Mouse (Mus musculus) cerebellum, adult 18-20 months (tissue): ENCODE measurements around the gene Wscd2.

Experiments
- DNase-seq, 2 experiments: peaks; one replicate each; pipeline ENCODE4 v3.0.0; 2021

Gene Wscd2

DNA sequence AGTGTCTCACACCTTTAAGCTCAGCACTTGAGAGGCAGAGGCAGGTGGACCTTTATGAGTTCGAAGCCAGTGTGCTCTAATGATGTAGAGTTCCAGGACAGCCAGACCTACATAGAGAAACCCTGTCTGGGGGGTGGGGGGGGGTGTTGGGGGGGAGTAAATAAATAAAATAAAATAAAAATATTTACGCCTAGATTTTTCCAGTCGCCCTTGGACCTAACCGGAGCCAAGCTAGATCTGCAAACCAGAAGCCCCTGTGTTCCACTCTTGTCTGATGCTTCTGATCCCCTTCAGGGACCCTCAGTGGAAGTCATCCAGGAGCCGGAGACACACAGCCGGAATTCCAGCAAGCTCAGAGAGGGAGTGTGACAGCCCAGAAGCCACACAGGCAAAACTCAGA lies at the start of gene Wscd2:
Gene Wscd2 (plus strand): TSS at position 301 of the 400 bp plus-strand sequence.
- DNase-seq = no peak

DNA sequence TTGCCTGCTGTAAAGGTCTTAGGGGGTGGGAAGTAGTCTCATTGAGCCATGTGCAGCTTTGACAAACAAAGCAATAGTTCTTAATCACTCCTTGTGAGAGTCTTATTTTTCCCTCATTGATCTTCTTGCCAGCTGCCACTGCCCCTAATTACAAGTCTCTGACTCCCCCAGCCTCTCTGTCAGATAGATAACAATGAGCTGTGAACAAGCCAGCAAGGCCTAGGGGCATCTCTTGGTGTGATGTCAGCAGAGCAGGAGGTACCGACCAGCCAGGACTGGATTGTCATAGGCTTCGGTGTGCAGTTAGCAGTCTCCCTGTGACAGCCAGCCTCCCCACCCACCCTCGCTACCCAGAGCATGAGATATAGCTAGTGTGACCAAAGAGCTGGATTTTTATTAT lies 48.0 kb upstream of the Wscd2 start:
- DNase-seq = no peak

DNA sequence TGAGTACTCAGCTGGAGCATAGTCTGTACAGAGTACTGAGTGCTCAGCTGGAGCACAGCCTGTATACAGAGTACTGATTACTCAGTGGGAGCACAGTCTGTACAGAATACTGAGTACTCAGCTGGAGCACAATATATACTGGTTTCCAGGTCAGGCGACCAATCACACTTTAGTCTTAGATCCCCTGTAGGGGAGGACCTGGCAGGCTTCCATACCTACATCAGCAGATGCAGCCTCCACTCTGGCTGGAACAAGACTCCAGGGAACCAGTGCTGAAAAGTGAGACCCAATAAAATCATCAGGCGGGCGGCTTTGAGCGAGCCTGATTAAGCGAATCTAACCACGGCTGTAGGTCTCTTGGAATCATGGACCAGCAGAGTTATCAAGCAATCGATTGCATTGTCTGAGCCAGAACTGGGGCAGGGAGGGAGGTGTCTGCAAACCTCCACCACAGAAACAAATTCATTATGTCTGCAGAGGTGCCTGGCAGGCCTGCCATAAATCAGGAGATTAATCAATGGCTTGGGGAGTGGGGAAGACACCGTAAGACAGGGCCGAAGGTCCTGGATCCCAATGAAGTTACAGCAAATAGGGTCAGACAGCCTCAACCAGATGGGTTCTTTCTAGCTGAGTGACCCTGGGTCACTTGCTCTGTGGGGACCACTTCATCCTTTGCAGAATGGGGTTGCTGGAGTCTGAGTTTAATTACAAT lies 42.0 kb upstream of the Wscd2 start:
- no peak for DNase-seq

DNA sequence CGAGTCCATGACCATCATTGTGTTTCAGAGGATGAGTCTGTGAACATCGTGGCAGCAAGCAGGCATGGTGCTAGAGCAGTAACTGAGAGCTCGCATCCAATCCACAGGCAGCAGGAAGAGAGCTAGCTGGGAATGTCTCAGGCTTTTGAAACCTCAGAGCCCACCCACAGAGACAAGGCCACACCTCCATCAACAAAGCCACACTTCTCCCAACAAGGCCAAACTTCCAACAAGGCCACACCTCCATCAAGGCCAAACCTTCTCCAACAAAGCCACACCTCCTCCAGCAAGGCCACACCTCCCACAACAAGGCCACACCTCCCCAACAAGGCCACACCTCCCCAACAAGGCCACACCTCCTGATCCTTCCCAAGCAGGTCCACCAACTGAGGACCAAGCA lies 40.8 kb upstream of the Wscd2 start:
- DNase-seq = no peak

DNA sequence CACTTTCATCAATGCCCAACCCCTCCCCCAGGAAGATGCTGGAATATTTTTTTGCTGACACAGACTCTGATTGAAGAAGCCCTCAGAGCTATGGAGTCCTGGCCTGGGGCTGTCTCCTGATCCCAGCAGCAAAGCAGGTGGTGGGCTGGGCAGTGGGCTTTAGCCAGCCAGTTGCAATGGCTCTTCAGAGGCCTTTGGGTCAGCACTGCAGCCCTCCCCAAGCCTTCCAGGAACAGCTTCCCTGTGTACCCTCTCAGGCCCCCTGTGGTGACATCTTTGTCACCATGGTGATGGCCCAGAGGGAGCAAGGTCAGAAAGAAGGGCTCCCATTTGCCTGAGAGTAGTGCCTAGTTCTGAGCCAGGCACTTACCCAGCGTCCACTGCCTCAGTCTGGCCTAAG lies 37.4 kb upstream of the Wscd2 start:
- DNase-seq = no peak

DNA sequence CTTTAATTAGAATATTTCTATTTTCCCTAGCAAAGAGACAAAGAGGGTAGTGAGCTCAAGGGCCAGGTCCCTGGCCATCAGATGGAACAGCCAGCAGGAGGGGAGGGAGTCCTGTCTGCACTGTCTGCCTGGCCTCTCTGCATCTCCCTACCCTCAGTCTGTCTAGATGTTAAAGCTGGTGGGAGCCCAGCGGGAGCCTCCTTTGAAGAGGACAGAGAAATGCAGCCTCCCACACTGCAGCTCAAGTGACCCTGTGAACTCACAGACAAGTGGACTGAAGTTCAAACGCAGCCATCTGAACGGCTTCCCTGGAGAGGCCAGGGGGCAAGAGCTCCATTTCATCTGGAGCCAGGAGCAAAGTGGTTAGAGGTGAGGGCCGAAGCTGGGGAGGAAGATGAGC lies 36.8 kb upstream of the Wscd2 start:
- no peak for DNase-seq

DNA sequence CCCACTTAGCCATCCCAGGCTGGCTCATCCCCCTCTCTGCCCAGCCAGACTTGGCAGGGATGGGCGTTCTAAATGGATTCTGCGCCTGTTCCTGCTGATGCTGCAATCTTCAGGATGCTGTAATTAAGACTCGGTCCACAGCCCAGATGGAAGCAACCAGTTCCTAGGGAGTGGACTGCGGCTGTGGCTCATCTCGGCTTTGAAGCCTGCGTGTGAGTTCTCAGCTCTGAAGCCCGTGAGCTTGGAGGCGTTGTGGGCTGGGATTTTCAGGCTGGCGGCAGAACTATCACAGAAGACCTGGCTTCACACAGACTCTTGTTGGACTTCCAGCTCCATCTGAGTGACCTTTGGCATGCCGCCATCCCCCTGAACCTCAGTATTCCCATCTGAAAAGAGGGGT lies 34.1 kb upstream of the Wscd2 start:
- DNase-seq = peak in 1 of 2 experiments; percentile 30

DNA sequence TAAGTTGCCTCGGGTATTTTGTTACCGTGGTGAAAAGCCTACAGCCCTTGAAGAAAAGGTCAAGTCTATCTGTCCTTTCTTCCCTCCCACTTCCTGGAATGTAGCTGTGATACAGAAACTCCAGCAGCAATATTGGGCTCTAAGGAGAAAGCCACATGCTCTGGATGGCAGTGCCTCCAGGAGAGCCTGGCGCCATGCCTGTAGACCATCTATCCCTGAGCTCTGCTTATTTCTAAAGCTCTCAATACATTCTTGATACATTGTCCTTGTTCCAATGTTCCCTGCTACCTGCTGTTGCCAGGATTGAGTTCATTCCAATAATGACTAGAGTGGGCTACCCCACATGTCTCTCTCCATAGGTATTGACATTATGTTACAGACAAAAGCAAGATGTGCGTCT lies 33.4 kb upstream of the Wscd2 start:
- DNase-seq = no peak

DNA sequence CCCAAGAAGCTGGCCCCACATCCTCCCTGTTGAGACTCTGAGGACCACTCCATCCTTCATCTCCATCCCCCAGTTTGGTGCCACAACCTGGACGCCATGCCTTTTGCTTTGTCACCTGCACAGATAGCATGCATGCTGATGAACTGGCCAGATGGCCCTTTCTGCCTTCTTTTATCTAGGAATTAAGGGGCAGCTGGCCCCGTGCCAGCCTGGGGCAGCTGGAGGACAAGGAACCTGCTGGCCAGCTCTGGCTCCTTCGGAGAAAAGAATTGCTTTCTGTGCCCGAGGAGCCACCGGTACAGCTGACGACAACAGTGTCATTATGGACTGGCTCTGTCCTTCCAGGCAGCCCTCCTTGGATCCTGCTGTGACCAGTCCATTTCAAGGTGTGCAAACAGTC lies 32.9 kb upstream of the Wscd2 start:
- peak; percentile 53 to 55 for DNase-seq

DNA sequence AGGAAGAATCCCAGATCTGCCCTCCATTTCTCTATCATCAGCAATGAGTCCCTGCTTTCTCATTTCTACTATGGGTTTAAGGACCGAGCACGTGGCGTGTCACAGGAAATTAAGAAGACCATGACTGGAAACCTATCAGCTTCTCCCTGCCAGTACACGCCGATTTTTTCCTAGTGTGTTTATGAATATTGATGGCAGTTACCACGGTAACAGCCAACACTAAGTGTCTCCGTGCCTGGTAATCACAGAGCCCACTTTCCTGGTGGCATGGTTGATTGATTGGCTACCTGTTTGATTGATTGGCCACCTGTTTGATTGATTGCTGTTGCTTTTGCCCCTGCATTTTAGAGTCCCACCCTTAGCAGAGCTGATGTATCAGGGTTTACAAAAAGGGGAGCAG lies 30.2 kb upstream of the Wscd2 start:
- no peak for DNase-seq

DNA sequence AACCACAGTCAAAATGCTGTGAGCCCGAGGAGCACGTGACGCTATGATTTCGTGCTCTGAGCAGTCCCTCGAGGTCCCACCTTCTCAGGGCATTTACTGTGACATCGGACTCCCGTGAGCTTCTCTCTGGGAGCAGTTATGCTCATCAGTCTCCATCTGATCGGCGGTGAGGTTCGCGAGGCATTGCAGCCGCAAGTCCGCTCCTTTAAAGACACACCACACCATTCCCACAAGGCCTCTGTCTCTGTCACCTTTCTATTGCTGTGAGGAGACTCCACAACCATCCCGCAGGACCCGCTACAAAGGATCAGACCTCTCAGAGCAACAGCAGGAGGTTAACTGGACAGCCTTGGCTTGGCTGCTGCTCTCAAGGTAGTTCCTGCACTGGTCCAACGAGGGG lies 28.6 kb upstream of the Wscd2 start:
- DNase-seq = peak in 1 of 2 experiments; percentile 32

DNA sequence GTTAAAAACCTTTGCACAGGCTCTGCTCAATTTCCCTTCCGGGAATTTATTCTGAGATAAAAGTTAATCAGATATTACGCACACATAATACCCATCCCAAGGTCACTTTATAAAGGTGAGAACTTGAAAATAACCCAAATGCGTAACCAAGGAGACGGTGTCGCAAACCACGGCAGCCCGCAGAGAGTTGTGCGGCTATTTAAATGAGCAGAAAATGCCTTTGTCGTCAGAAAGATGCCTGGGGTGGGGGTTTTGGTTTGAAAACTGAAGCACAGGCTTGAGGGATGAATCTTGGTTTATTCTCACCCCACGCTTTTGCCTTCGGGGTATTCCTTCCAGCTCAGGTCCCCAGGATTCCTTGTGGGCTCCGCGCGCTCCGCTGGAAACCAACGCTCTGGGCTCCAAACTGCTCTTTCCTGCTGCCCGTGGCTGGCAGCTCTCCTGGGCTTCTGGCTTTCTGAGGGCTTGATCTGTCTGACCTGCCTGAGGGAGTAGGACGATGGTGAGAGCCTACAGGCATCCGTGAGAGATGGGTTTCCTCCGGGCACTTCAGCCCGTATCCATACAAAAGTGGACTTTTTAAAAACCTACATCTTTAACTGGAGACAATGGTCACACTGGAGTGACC lies 28.0 kb upstream of the Wscd2 start:
- DNase-seq = peak; percentile 64

DNA sequence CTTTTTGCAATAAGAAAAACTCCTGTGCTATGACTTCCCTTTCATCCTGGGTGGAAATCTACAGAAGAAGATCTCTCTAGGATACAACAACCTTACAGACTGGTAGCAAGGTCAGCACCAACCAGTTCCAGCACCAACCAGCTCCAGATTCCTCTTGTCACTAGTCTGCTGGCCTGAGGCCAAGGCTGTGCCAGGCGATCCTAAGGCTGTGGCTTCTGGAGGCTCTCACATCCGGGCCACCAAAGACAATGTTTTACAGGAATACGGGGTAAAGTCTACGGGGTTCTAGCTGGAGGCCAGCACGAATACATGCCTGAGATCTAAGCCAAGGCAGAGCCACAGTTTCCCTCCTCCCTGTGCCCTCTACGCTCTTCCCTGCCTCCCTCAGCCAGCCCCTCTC lies 25.4 kb upstream of the Wscd2 start:
- DNase-seq = no peak

DNA sequence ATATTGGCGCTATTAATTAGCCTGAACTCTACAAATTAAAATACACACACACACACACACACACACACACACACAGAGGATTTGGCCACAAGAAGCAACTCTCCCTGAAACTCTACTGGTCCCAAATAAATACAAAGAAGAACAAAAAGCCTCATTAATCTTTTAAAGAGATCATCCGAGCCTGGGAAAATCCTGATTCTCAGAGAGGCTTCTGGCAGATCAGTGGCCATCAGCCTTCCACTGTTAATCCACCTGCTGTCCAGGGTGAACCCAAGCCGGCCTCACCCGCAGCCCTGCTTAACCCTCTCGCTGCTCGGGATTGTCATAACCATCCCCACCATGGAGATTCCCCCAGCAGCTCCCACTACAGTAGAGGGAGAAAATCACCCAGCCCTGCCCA lies 23.6 kb upstream of the Wscd2 start:
- DNase-seq = no peak

DNA sequence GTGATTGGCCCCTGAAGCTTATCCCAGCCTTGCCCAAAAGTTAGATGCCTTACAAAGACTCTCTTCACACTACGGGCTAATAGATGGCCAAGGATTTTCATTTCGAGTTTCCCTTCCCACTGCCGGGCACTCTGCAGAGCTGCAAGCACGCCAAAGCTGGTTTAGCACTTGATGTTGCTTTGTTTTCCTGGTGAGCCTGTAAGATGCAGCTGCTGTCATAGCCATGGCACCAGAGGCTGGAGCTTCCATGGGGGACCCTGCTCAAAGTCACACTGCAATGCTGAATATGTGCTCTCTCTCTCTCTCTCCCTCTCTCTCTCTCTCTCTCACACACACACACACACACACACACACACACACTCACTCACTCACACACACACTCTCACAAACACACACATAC lies 23.1 kb upstream of the Wscd2 start:
- no peak for DNase-seq

DNA sequence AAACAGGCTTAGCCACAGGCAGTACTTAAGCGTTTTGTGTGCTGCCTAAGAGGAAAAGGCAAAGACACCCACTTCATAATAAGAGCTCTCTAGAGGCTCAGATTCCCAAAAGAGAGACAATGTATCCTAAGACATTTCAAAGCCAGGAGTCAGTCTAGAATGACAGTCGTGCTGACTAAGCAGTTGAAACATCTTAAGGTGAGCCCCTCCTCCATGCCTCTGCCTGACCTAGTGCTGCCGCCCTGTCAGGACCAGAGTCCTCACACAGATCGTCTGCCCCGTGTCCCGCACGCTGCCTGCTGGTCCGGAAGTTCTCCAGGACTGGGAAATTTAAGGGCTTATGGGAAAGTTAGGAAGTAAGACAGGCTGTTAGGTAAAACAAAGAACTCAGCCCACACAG lies 22.4 kb upstream of the Wscd2 start:
- no peak for DNase-seq

DNA sequence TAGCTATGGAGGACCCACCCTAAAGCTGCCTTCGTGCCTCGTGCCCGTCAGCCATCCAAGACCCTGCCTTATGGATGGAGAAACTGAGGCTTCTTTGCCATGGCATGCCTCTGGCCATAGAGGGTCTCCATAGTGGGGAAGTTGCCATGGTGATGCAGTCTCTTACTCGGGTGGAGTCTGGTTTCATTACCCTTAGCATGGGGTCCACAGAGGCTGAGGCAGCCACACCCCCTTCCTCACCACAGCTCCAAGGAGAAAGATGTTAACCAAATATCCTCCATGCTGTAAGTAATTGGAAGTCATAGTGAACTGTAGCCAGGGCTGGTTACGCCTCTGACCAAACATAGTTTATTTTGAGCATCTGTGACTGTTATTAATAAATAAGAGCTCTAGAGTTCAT lies 21.5 kb upstream of the Wscd2 start:
- no peak for DNase-seq

DNA sequence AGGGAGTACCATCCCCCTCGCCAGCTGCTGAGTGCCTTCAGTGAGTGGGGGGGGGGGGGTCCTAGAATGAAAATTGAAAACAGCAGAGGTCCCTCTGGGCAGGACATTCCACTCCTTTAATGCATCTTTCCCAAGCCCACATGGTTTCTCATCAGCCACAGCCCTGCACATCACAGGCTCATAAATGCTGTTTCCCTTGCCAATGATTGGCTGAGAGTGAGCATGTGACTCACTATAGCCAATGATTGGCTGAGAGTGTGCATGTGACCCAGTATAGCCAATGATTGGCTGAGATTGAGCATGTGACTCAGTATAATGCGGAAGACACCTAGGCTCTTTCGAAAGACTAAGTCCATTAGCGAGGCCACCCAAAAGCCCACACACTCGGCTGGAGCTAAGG lies 20.9 kb upstream of the Wscd2 start:
- no peak for DNase-seq

DNA sequence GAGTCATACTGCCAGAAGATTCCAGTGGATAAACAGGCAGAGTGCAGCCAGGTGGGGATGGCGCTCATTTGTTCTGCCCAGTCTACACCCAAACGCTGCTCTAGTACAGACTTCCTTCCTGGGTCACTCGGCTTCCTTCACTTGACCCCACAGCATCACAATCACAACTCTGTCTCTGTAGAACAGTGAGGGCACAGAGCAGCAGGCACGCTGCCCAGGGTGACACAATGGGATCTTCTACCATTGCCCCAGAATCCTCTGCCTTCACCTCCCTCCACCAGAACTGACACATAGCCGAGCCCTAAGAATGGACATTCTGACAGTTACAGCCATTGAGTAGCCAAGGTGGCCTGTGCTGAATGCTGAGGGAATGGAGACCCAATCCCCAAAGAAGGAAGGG lies 20.3 kb upstream of the Wscd2 start:
- no peak for DNase-seq

DNA sequence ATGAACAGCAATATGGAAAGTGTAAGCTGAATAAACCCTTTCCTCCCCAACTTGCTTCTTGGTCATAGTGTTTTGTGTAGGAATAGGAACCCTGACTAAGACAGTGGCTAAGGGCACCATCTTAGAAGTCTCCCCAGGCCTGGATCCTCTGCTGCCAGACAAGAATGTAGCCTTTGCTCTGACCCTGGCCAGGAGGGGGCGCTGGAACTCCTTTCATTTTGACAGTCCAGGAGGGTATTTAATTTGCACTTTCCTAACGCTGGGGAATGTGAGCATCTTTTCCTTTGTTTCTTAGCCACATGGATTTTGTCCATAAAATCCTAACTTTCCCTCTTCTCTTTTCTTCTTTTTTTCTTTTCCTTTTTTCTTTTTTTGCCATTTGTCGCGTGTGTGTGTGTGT lies 18.7 kb upstream of the Wscd2 start:
- DNase-seq = peak; percentile 85 to 87

DNA sequence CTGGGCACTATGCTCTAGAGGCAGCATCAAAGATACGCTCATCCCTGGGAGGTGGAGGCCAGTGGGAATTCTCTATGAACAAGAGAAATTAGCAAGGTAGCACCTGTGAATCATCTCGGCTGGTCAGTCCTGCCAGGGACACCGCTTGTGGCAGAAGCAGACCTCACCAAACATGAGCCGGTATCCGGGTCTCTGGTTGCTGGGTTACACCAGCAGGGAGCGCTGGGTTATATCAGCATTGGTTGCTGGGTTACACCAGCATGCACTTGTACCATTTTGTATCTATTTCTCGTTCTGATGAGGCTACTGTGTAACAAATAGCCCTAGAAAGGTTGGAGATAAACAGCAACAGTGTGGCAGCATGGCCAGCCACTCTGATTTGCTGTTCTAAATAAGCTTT lies 17.8 kb upstream of the Wscd2 start:
- DNase-seq = no peak

DNA sequence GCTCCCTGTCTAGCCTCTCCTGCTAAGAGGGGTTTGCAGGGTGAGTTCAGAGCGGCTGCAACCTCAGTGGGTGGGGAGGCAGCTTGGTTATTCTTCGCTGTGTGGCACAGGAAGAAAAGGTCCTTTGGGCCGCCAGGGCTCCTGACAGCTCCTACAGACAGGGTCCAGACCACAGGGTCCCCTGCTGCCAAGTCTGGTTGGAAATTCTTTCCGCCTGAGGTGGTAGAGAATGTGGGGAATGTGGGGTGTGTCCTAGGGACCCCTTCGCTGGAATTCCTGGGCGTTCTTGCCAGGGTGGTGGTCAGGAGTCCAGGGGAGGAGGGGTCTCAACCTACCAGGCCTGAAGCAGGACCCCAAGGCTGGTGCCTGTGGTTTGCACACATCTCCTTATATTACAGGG lies 13.3 kb upstream of the Wscd2 start:
- no peak for DNase-seq

DNA sequence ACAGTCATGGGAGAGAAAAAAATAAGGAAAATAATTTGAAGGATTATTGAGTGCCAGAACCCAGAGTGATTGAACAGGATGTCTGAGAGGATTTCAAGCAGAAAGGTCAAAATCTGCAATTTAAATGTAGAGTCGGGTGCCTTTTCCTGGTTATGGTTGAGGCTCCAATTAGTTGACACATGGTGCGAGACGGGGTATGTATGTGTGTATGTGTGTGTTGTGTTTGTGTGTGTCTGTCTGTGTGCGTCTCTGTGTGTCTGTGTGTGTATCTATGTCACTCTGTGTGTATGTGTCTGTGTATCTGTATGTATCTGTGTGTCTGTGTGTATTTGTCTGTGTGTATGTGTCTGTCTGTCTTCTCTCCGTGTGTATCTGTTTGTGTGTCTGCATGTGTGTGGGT lies 11.1 kb upstream of the Wscd2 start:
- DNase-seq = no peak

DNA sequence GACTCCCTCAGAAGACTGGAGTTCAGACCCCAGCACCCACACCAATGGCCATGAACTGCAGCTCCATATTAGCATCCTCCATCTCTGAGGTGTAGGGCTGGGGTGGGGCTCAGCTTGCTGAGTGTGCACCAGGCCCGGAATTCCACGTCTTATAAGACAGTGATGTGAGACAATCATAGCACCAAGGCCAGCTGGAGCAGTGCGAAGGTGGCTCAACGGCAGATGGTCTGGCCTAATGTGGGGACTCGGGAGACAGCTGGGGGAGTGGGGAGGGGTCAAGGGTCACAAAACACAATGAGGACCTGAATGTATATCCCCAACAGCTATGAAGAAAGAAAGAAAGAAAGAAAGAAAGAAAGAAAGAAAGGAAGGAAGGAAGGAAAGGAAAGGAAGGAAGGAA lies 9.7 kb upstream of the Wscd2 start:
- no peak for DNase-seq

DNA sequence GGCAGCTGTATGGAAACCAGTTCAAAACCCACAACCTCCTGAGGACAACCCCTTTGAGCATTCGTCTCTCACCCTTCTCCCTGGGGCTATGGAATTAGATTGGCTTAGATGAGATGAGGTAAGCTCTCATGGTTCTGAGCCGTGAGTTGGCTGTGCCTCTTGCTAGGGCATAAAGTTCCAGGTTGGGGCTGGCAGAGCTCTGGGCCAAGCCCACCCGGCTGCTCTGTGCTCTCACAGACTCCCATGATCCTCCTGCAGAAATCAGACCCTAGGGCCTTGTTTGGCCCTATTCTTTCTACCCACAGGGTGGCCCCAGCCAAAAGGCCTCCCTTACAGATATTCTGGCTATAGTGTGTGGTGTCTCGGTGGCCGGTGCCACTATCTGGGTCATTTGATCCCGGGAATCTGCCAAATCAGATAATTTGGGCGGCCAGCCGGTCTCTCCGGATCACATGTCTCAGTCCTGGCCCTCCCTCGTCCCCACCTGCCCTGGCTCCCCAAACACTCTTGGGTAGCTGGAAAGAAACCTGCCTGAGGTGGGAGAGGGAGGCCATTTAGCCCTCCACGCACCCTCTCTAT lies 4.5 kb upstream of the Wscd2 start:
- DNase-seq = peak; percentile 60 to 61
